Mouse (Mus musculus) MEL (cell line): ENCODE data around the gene Ranbp17.

Experiments used
- BHLHE40 ChIP-seq: IDR thresholded peaks from 2 replicates; pipeline ENCODE4 v1.6.1; 2012; ENCODE audit warnings: low read depth, mild to moderate bottlenecking, inconsistent platforms, low read length, improper control_type of control experiment, borderline replicate concordance
- CTCF ChIP-seq, 3 experiments: IDR thresholded peaks in 2 of 3; conservative IDR thresholded peaks in 1 of 3; 2 replicates each; pipeline ENCODE4 v1.5.1; 2011 to 2012; ENCODE audit warnings: low read length in 3 of 3, low read depth in 2 of 3, mild to moderate bottlenecking in 2 of 3, improper control_type of control experiment in 1 of 3, inconsistent platforms in 1 of 3, mixed read lengths in 1 of 3, moderate library complexity in 1 of 3; ENCODE audit not compliant: control insufficient read depth in 1 of 3, insufficient read depth in 1 of 3, poor library complexity in 1 of 3, severe bottlenecking in 1 of 3
- ETS1 ChIP-seq: IDR thresholded peaks from 2 replicates; pipeline ENCODE4 v1.6.1; 2012; ENCODE audit warnings: low read depth, mild to moderate bottlenecking, inconsistent platforms, low read length, improper control_type of control experiment, moderate library complexity
- GATA1 ChIP-seq: IDR thresholded peaks from 2 replicates; pipeline ENCODE4 v1.6.1; 2011; ENCODE audit warnings: low read depth, low read length, improper control_type of control experiment
- HCFC1 ChIP-seq: IDR thresholded peaks from 2 replicates; pipeline ENCODE4 v1.6.1; 2012; ENCODE audit warnings: low read depth, mild to moderate bottlenecking, inconsistent platforms, low read length, improper control_type of control experiment, moderate library complexity
- NELFE ChIP-seq: IDR thresholded peaks from 2 replicates; pipeline ENCODE4 v1.6.1; 2011; ENCODE audit warnings: low read depth, low read length, improper control_type of control experiment
- POLR2A ChIP-seq, 2 experiments: IDR thresholded peaks; 2 replicates each; pipeline ENCODE4 v1.6.1; 2011 to 2012; ENCODE audit warnings: low read length in 2 of 2, mild to moderate bottlenecking in 2 of 2, control low read depth in 1 of 2, improper control_type of control experiment in 1 of 2, low read depth in 1 of 2, moderate library complexity in 1 of 2; ENCODE audit not compliant: control insufficient read depth in 1 of 2, insufficient read depth in 1 of 2, poor library complexity in 1 of 2
- TAL1 ChIP-seq: IDR thresholded peaks from 2 replicates; pipeline ENCODE4 v1.6.1; 2012; ENCODE audit warnings: mild to moderate bottlenecking, inconsistent platforms, low read length, moderate library complexity, mixed read lengths
- ZMIZ1 ChIP-seq: IDR thresholded peaks from 2 replicates; pipeline ENCODE4 v1.6.1; 2012; ENCODE audit warnings: low read depth, mild to moderate bottlenecking, inconsistent platforms, low read length, improper control_type of control experiment, moderate library complexity

DNA sequence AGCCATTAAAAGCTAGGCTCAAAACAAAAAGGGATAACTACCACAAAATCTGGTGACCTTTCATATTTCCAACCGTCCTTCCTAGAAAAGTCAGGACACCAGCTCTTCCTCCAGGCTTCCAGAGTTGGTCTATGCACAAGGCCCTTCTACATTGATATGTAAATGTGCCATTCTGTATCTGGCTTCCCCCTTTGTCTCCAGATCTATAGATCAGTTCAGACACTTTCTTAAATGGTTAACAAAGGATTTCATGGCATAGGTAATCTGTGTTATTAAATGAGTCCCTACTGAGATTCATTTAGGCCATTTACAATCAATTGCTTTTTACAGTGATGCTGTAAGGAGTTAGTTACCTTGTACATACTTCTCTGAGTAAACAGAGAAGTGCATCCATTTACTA lies 333.7 kb downstream of the Ranbp17 start:
- TF ChIP-seq HCFC1: no peak
- no peak for TF ChIP-seq ZMIZ1
- no peak for TF ChIP-seq ETS1
- no peak for TF ChIP-seq CTCF (IDR thresholded peaks at IDR 0.05 in 2 of 3, conservative IDR thresholded peaks at IDR 0.05 in 1 of 3; ENCODE audit: control insufficient read depth in 1 of 3, insufficient read depth in 1 of 3, low read depth in 2 of 3, low read length in 3 of 3, poor library complexity in 1 of 3, severe bottlenecking in 1 of 3)
- no peak for TF ChIP-seq GATA1
- no peak for TF ChIP-seq POLR2A (IDR thresholded peaks at IDR 0.05; ENCODE audit: control insufficient read depth in 1 of 2, insufficient read depth in 1 of 2, low read depth in 1 of 2, low read length in 2 of 2, poor library complexity in 1 of 2)
- TF ChIP-seq NELFE: no peak
- no peak for TF ChIP-seq BHLHE40
- TF ChIP-seq TAL1: no peak
